Mouse (Mus musculus) layer of hippocampus, adult 2 months (tissue): ENCODE data around the gene Lingo3. TPM values are rescaled to one million over a fixed set of nuclear protein-coding genes. Genes with fewer than 3 reads are reported as not detected.
A peak's percentile ranks its signal among the peaks of the same experiment; 100 is the strongest.
"Not testable (repeated sequence)": the region's sequence is repeated elsewhere in the genome, so short reads cannot be mapped to it uniquely, and the experiment has no call there.

Experiments used
- DNase-seq, 2 experiments: peaks; one replicate each; pipeline ENCODE4 v3.0.0; 2022; ENCODE audit warnings: low spot score in 2 of 2
- H3K27ac ChIP-seq: fragments of 200-600 bp; 2 replicates; pipeline ENCODE4 v1.8.1; 2022
- H3K4me3 ChIP-seq: fragments of 200-600 bp; 2 replicates; pipeline ENCODE4 v1.8.1; 2022; ENCODE audit warnings: mild to moderate bottlenecking
- CTCF ChIP-seq: fragments of 200-600 bp; conservative IDR thresholded peaks from 2 replicates; pipeline ENCODE4 v1.8.1; 2022; ENCODE audit warnings: antibody characterized with exemption, mild to moderate bottlenecking, moderate library complexity
- total RNA-seq, 2 experiments: library from RNA; stranded (reverse); gene quantifications; 2 replicates each; pipeline ENCODE4 v1.2.3; 2021

The Lingo3 gene
- total RNA-seq, 2 experiments from 2014 or later, result 49.4 to 54.3 TPM

DNA sequence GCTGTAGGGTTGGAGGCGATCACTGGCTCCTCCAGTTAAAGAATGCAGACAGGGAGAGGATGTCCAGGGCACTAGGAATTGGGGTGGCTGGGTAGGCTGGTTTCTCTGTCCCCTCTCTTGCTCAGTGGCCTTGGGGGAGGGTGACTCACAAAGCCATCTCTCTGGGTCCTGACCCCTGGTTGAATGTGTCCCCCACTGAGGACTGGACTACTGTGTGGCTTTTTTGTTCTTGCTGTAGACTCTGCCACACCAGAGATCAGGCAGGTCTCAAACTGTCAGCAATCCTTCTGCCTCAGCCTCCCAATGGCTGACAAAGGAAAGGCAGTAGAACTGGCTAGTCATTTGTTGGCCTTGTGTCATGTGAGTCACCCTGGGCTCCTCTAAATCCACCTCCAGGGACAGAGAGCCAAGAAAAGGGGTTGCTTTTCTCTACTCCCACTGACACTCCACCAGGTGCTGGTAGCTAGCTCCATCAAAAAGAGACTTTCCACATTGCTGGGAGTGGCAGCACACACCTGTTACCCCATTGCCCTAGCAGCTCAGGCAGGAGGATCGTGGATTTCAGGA is 5.4 kb downstream of the Lingo3 start:
- 0 out of 2 replicates have a peak overlapping the region, but pooled peaks have one; percentile 37 for H3K27ac ChIP-seq
- H3K4me3 ChIP-seq, result no peak overlapping the region
- DNase-seq, result no peak
- no peak for TF ChIP-seq CTCF

DNA sequence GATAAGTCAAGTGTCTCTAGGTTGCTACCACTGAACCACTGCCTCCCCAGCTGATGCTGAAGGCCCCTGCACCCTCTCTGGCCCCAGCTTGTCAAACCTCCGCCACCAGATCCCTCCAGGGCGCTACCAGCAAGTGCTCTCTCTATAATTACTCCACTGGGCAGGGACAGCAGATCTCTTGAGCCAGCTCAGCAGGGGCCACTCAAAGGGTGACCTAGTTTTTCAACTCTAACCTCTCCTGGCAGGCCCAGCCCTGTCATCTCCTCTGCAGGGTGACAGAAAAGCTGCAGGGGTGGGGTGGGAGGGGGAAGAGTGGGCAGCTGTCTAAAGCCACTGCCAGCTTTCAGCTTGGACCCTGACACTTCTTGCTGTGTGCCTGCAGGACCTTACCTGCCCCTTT is 6.0 kb downstream of the Lingo3 start:
- Histone ChIP-seq H3K27ac (peak overlapping the region; percentile 37; the same call in 1 of the 2 replicates), H3K4me3 (no peak overlapping the region)
- TF ChIP-seq CTCF, result no peak
- DNase-seq, result no peak

DNA sequence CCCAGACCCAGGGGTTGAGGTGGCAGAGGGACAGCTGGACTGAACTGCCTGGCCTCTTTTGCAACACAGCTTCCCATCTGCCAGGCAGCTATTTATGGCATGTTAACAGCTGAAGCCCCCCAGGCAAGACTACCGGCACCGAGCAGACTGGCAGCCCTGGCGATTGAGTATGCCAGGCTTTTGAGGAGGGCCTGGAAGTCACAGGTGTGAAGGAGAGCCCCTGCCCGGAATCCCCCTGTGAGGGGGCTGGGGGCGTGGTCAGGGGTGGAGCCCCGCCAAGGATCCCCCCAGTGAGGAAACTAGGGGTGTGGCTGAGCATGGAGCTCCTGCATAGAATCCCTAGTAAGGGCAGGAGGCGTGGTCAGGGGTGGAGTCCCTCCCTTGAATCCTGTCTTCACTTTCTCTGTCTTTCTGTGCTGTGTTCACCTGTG is 6.9 kb downstream of the Lingo3 start:
- no peak for TF ChIP-seq CTCF
- Histone ChIP-seq H3K27ac (peak overlapping the region; percentile 37; the same call in 1 of the 2 replicates), H3K4me3 (no peak overlapping the region)
- DNase-seq, result no peak

DNA sequence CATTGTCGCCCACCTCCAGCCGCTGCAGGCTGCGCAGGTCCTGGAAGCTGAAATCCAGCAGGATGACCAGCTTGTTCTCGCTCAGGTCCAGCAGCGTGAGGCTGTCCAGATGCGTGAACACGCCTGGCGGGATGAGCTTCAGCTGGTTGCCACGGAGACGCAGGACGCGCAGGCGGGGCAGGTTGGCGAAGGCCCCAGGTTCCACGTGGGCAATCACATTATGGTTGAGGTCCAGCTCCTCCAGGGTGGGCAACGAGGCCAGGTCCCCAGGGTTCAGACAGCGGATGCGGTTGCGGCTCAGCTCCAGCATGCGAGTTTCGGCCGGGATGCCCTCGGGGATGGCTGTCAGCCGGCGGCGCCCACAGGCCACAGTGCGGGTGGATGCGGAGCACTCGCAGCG is 8.2 kb downstream of the Lingo3 start:
- no peak for TF ChIP-seq CTCF
- H3K27ac ChIP-seq, result no peak overlapping the region
- H3K4me3 ChIP-seq, result no peak overlapping the region
- DNase-seq, result no peak

DNA sequence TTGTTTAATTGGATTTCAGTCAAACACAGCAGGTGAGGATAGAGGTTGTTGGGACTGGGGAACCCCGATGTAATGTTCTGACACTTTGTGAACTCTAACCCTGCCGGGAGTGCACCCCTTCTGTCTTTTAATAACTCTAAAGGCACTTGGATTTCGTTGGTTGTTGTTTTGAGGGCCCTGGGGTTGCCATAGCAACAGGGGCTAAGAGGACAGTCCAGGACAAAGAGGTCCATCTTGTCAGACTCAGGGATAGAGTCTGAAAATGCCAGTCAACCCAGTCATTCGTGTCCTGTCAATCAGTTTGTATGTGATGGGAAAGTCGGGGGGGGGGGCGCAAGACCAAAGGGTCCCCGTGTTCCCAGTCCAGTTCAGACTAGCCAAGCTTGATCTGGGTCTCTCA is 11.0 kb downstream of the Lingo3 start:
- H3K4me3 ChIP-seq, result no peak overlapping the region
- no peak overlapping the region for H3K27ac ChIP-seq
- TF ChIP-seq CTCF, result no peak
- DNase-seq, result no peak

DNA sequence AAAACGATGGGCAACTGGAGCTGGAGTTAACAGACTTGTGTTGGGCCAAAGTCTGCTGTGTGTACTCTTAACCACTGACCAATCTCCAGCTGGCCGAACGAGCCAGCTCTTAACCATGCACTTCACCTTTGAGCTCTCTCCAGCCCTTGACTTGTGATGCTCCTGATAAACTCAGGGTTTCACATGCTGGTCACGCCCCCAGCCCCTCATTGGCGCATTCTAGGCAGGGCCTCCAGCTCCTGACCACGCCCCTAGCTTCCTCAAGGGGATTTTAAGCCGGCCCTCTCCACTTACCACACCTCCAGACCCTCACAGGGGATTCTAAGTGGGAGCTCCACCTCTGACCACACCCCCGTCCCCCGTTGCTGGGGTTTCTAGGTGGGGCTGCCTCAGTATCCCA is 12.7 kb downstream of the Lingo3 start:
- Histone ChIP-seq H3K4me3 (no peak overlapping the region), H3K27ac (no peak overlapping the region)
- DNase-seq, result no peak
- no peak for TF ChIP-seq CTCF

DNA sequence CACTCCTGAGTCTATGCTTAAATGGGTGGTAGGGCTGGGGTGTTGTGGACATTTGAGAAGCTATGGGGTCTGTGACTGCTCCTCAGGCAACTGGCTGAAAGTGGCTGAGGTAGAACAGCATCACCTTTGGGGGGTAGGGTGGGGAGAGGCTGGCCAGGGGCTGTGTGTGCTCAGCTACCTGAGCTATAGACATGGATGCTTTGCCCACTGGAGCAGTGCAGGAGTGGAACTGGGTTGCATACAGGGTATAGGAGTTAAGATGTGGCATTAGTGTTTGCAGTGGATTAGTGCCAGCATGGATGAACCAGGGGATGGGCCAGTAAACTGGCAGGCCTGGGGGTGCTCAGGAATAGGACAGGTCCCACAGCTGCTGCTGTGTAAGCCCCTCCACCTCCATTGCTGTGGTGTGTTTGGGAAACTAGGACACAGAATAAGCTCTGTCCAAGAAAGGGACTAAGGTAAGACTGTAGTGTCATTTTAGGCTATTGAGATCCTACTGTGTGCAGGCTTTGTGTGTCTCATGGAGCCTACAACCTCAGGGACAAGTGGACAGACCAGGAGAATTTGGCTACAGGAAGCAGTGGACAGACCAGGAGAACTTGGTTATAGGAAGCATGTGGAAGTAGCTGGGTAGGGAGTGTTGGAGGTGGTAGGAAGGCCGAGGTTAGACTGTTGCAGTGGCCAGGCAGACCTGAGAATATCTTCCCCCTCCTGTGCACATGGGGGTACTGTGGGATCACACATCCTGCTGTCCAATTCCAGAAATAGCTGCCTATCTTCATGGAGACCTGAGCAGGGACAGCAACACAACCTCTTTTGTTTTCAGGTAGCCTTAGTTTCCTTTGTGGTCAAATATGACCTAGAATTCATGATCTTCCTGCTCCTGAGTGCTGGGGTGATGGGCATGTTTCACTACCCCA is 14.2 kb downstream of the Lingo3 start:
- DNase-seq, result no peak
- no peak overlapping the region for H3K4me3 ChIP-seq
- TF ChIP-seq CTCF, result no peak
- no peak overlapping the region for H3K27ac ChIP-seq

DNA sequence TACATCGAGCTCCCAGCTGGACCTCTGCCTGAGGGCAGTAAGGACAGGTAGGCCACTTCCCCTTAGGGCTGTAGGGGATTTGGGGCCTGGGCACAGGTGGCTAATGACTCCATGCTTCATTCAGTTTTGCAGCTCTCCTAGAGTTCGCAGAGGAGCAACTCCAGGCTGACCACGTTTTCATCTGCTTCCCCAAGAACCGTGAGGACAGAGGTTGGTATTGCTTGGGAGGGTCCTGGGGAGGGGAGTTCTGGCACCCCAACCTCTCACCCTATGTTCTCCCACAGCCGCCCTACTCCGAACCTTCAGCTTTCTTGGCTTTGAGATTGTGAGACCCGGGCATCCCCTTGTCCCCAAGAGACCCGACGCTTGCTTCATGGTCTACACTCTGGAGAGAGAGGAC is 15.3 kb downstream of the Lingo3 start:
- not testable (repeated sequence) for H3K27ac ChIP-seq, DNase-seq
- H3K4me3 ChIP-seq, result peak overlapping the region; percentile 96; the same call in 1 of the 2 replicates

DNA sequence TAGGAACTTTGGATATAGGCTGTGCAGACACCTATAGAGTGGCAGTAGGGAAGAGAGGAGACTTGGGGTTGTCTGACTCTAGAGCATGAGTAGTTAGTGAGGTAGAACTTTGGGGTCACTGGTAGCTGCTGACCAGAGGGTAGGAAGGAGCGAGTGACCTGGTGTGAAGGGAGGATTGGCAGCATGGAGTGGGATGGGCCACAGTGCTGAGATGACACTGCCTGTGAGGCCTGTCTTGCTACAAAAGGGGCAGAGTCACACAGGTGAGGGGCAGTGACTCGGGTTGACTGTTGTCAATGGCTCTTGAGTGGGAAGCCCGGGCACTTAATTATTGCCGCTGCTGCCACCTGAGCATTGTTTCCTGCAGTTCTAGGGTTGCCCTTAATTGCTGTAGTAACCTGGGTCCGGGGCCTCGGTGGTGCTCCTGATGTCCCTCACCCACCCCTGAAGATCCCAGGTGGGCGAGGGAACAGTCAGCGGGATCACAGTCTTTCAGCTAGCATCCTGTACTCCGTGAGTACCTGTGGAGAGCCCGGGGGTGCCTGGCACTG is 15.9 kb downstream of the Lingo3 start:
- no peak overlapping the region for H3K27ac ChIP-seq
- no peak for DNase-seq
- peak overlapping the region; percentile 96 for H3K4me3 ChIP-seq
- no peak for TF ChIP-seq CTCF

DNA sequence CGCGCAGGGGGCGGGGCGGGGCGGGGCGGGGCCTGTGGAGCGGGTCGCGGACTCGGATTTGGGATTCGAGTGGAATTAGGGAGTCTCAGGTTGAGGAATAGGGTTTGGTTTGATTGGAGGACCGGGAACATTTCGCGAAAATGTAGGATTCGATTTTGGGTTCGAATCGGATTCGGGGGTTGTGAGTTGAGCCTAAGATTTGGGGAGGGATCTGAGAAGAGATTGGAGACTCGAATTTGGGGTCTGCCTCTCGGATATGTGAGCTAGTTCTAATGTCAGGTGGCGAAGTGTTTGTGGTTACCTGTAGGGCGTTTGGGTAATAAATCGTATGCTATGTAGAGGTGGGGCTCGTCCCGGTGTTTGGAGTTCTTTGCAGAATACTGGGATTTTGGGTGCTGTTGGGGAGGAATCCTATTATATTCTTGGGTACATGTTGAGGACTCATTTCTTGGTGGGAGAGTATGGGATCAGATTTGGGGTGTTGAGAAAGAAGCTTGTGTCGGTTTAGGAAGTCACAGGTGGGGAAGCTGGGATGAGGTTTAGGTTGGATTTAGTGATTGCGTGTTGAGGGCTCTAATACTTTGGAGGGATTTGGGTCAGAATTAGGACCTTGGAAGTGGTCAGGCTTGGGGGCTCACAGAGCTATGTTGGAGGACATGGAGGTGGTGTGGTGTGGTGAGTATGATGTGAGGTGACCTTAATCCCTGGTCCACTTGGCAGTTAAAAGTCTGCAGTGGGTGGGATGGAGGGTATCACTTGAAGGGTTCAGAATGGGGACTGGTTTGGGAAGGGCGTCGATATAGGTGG is 16.6 kb downstream of the Lingo3 start:
- DNase-seq, result no peak
- H3K27ac ChIP-seq, result peak overlapping the region; percentile 98
- TF ChIP-seq CTCF, result no peak
- H3K4me3 ChIP-seq, result peak overlapping the region; percentile 96

DNA sequence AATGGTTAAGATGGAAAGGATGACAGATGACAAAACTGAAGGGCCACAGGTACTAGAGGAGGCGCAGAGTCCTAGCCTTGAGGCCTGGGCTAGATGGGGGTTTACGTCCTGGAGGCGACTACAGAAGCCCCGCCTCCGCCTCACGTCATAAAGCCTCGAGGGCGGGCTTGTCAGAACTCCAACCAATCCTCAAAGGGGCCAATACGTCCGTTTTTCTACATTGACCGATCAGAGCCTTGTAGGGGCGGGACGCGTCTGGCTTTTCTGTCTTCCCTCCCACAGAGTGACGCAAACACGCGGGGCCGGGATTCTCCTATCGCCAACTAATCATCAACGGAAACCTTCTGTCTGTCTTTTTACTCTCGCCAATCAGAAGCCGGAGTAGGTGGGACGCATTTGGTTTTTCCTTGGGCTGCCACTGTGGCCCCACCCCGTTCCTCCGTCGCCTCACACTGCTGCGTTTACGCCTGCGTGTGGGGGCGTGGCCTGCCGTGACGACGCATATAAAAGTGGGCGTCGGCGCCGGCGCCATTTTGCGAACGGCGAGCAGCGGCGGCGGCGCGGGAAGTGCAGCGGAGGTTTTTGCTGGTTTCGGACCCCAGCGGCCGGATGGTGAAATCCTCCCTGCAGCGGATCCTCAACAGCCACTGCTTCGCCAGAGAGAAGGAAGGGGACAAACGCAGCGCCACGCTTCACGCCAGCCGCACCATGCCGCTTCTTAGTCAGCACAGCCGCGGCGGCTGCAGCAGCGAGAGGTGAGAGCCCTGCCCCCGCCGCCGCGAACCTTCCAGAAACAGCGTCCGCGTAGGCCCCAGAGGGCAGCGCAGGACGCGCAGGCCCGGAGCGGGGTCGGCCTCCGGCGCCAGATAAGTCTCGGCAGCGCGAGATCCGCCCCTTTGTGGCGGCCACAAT is 17.4 kb downstream of the Lingo3 start, which contains the start of gene Oaz1:
Gene Oaz1, plus strand, starts transcription at position 506 of the 912 bp plus-strand sequence.
- TF ChIP-seq CTCF, result peak; percentile 45
- DNase-seq, result peak; percentile 99 to 100
- Histone ChIP-seq H3K27ac (peak within 1 kb of the TSS; percentile 98), H3K4me3 (peak within 1 kb of the TSS; percentile 96)

DNA sequence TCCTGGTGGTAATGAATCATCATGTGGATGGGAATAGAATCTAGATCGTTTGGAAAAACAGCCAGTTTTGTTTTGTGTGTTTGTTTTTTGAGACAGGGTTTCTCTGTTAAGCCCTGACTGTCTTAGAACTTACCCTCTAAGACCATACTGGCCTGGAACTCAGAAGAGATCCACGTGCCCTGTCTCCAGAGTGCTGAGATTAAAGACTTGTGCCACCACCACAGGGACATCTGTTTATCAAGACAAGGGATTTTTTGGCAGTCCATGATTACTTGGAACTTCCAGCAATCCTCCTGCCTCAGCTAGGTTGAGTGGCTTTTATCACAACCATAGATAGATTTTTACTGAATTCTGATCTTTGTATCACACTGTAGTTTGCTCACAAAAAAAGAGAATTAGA is 19.0 kb downstream of the Lingo3 start:
- no peak for TF ChIP-seq CTCF
- Histone ChIP-seq H3K4me3 (no peak overlapping the region), H3K27ac (no peak overlapping the region)
- no peak for DNase-seq
